Mouse (Mus musculus): ENCODE results near the gene Psen1.

DNA sequence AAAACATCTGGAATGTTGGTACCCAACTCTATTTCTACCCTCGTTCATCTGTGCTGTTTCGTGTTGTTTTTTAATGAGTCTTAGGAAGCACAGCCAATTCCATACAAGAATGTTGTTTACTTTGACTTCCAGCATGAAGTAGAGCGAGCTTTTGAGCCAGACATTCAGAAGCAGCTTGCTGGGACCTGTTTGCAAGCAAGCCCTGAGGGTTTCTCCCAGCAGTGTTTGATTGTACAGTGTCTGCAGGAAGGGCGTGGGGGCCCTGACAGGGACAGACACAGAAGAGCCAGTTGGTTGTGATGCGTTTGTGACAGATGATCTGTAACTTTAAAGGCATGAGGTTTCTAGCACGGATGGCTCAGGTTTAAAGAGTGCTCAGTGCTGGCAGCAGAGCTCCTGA is 33.3 kb downstream of the Psen1 start:
- TF ChIP-seq CTCF (IDR thresholded peaks at IDR 0.05; ENCODE audit: borderline replicate concordance, control insufficient read depth, extremely low read depth, insufficient read depth, low read length, poor library complexity), result no peak
- no peak for TF ChIP-seq POLR2A (IDR thresholded peaks at IDR 0.05; ENCODE audit: control insufficient read depth, extremely low read depth, insufficient read depth, low read length, poor library complexity)

All from thymus, adult 2 months (tissue).